ENCODE assay signal across 27 mouse cellular contexts in genomic region chr14:11565283-11565682, GRCm38 (mm10). TPM values are rescaled to one million over a fixed set of nuclear protein-coding genes. Genes with fewer than 3 reads are reported as not detected.
A peak's percentile ranks its signal among the peaks of the same experiment; 100 is the strongest.
DNase-seq lines count a peak whose midpoint lies in the region; ATAC-seq and TF ChIP-seq lines count a peak whose summit lies in the region.
"Had no signal": no experiment of that assay in that cellular context is flagged by ENCODE, and none has a peak within 500 bp of the region (broad histone marks: within the 10 kb centered on the region; RNA-seq: fewer than 3 reads in every experiment).

No protein-coding gene starts in this region.

- no peaks in the 10 kb centered on the region for H3K9me3 ChIP-seq in hindbrain, postnatal 0 days (ENCODE audit: low read length)
- no peaks in the 10 kb centered on the region for H3K9me3 ChIP-seq in hindbrain, embryonic 12.5 days (replicated peaks)
- H3K9me3 ChIP-seq in E14TG2a.4 (ENCODE audit: low read length): no peaks in the 10 kb centered on the region
- H3K9me3 ChIP-seq: embryonic facial prominence, embryonic 12.5 days; forebrain, embryonic 15.5 days; heart, embryonic 15.5 days; lung, embryonic 15.5 days; midbrain, embryonic 15.5 days had no signal

- TF ChIP-seq CTCF in hindbrain, postnatal 0 days (IDR thresholded peaks at IDR 0.05; ENCODE audit: low read depth): peak; percentile 41
- TF ChIP-seq CTCF in liver, adult 2 months (IDR thresholded peaks at IDR 0.05; ENCODE audit: low read depth, low read length): peak; percentile 34; the same call in 1 of the 2 replicates
- peak; percentile 41 for TF ChIP-seq CTCF in E14TG2a.4 (conservative IDR thresholded peaks at IDR 0.05; ENCODE audit: low read length)

- H3K27ac ChIP-seq in hindbrain, postnatal 0 days: no peak overlapping the region
- no peak overlapping the region for H3K27ac ChIP-seq in hindbrain, embryonic 12.5 days
- H3K27ac ChIP-seq in liver, adult 2 months (replicated peaks; ENCODE audit: insufficient read depth, low read depth, low read length): 0 out of 2 replicates have a peak overlapping the region, but pooled peaks have one; percentile 14
- H3K27ac ChIP-seq: embryonic facial prominence, embryonic 12.5 days; forebrain, embryonic 15.5 days; heart, embryonic 15.5 days; lung, embryonic 15.5 days; midbrain, embryonic 15.5 days had no signal

- H3K79me2 ChIP-seq in liver, adult 2 months (ENCODE audit: control insufficient read depth, insufficient read depth, low read length): peaks cover 21% of the 10 kb centered on the region

- H3K27me3 ChIP-seq in hindbrain, postnatal 0 days (ENCODE audit: insufficient read depth, low read length): no peaks in the 10 kb centered on the region
- H3K27me3 ChIP-seq in hindbrain, embryonic 12.5 days: no peaks in the 10 kb centered on the region
- H3K27me3 ChIP-seq in liver, adult 2 months (ENCODE audit: control insufficient read depth, insufficient read depth, low read length): no peaks in the 10 kb centered on the region
- H3K27me3 ChIP-seq in E14TG2a.4 (ENCODE audit: insufficient read depth, low read length): no peaks in the 10 kb centered on the region
- H3K27me3 ChIP-seq: embryonic facial prominence, embryonic 12.5 days; forebrain, embryonic 15.5 days; heart, embryonic 15.5 days; lung, embryonic 15.5 days; midbrain, embryonic 15.5 days had no signal

- H3K9ac ChIP-seq in hindbrain, postnatal 0 days (replicated peaks; ENCODE audit: low read length): no peak overlapping the region
- H3K9ac ChIP-seq in hindbrain, embryonic 12.5 days: no peak overlapping the region
- no peak overlapping the region for H3K9ac ChIP-seq in liver, adult 2 months (ENCODE audit: low read depth, low read length)
- H3K9ac ChIP-seq: embryonic facial prominence, embryonic 12.5 days; forebrain, embryonic 15.5 days; heart, embryonic 15.5 days; lung, embryonic 15.5 days; midbrain, embryonic 15.5 days had no signal

- no peaks in the 10 kb centered on the region for H3K36me3 ChIP-seq in hindbrain, postnatal 0 days (ENCODE audit: insufficient read depth, low read length)
- no peaks in the 10 kb centered on the region for H3K36me3 ChIP-seq in hindbrain, embryonic 12.5 days
- no peaks in the 10 kb centered on the region for H3K36me3 ChIP-seq in liver, adult 2 months (ENCODE audit: control insufficient read depth, insufficient read depth, low read length)
- H3K36me3 ChIP-seq in E14TG2a.4 (ENCODE audit: insufficient read depth, low read length): no peaks in the 10 kb centered on the region
- H3K36me3 ChIP-seq: embryonic facial prominence, embryonic 12.5 days; forebrain, embryonic 15.5 days; heart, embryonic 15.5 days; lung, embryonic 15.5 days; midbrain, embryonic 15.5 days had no signal

- no peaks in the 10 kb centered on the region for H3K4me1 ChIP-seq in hindbrain, postnatal 0 days (ENCODE audit: insufficient read depth, low read length)
- 0 out of 2 replicates have a peak, but pooled peaks cover 4% of the 10 kb centered on the region for H3K4me1 ChIP-seq in hindbrain, embryonic 12.5 days
- H3K4me1 ChIP-seq in liver, adult 2 months (ENCODE audit: control insufficient read depth, insufficient read depth, low read length): peaks cover 43% of the 10 kb centered on the region
- peaks cover 81% of the 10 kb centered on the region for H3K4me1 ChIP-seq in E14TG2a.4 (replicated peaks; ENCODE audit: low read depth, low read length)
- H3K4me1 ChIP-seq: embryonic facial prominence, embryonic 12.5 days; forebrain, embryonic 15.5 days; midbrain, embryonic 15.5 days had no signal

- no peak for ATAC-seq in hindbrain, postnatal 0 days
- ATAC-seq in hindbrain, embryonic 12.5 days (ENCODE audit: low FRiP score): no peak
- no peak for ATAC-seq in megakaryocyte progenitor cell, adult 5-6 weeks (replicated peaks; ENCODE audit: poor library complexity)
- ATAC-seq: forebrain, embryonic 15.5 days; midbrain, embryonic 15.5 days had no signal

- no peak overlapping the region for H3K4me3 ChIP-seq in hindbrain, postnatal 0 days (ENCODE audit: low read length)
- H3K4me3 ChIP-seq in hindbrain, embryonic 12.5 days: no peak overlapping the region
- no peak overlapping the region for H3K4me3 ChIP-seq in liver, adult 2 months (ENCODE audit: insufficient read depth, low read depth, low read length)
- H3K4me3 ChIP-seq in E14TG2a.4 (replicated peaks; ENCODE audit: low read length): no peak overlapping the region
- H3K4me3 ChIP-seq: embryonic facial prominence, embryonic 12.5 days; forebrain, embryonic 15.5 days; heart, embryonic 15.5 days; lung, embryonic 15.5 days; midbrain, embryonic 15.5 days had no signal

- WGBS in hindbrain, postnatal 0 days: 97% methylated on average over 3 of the region's 3 CpGs
- 98% methylated on average over 3 of the region's 3 CpGs for WGBS in hindbrain, embryonic 12.5 days
- 70% methylated on average over 3 of the region's 3 CpGs for WGBS in liver, adult 2 months

- TF ChIP-seq POLR2A in liver, adult 2 months (IDR thresholded peaks at IDR 0.05; ENCODE audit: extremely low read depth, insufficient read depth, low read length): no peak

- H3K4me2 ChIP-seq in hindbrain, postnatal 0 days (ENCODE audit: low read depth, low read length): no peak overlapping the region
- H3K4me2 ChIP-seq in hindbrain, embryonic 12.5 days (replicated peaks): no peak overlapping the region
- H3K4me2 ChIP-seq: embryonic facial prominence, embryonic 12.5 days; forebrain, embryonic 15.5 days; heart, embryonic 15.5 days; liver, embryonic 11.5 days; lung, embryonic 15.5 days; midbrain, embryonic 15.5 days had no signal

- no peak for DNase-seq in hindbrain, postnatal 0 days (ENCODE audit: low spot score)
- no peak for DNase-seq in liver, adult 2 months (ENCODE audit: extremely low read depth, low read depth, low spot score)
- no peak for DNase-seq in liver
- DNase-seq in ZHBTc4 (ENCODE audit: low read depth, low spot score): peak; percentile 43
- no peak for DNase-seq in adrenal gland, postnatal 25 days
- DNase-seq: adrenal gland, adult 8-10 months; cerebellum, adult 11 months; cerebellum, adult 9-10 months; cerebellum, postnatal 36 days; embryo, embryonic 11 days; kidney, adult 11 months; layer of hippocampus, postnatal 36 days; lung, postnatal 36 days; right cerebral cortex, postnatal 25 days; spleen, adult 18-20 months; thymus, adult 18-20 months; thymus, postnatal 25 days had no signal

RNA-seq across cellular contexts. Expression of gene Ptprg, which starts 12.0 kb away (rescaled TPM):
- total RNA-seq in hindbrain, postnatal 0 days (2014; rRNA removed): 90.5 and 101 TPM in 2 replicates
- polyA plus RNA-seq in hindbrain, postnatal 0 days (2015; fragmentation: Nextera tagmentation; extraction: Ambion mirVana): 33.0 and 35.6 TPM in 2 replicates
- 55.8 and 63.4 TPM in 2 replicates for polyA plus RNA-seq in hindbrain, embryonic 12.5 days (2016; fragmentation: Nextera tagmentation; extraction: Ambion mirVana)
- total RNA-seq in liver, adult 2 months (2014; rRNA removed): 19.9 and 21.4 TPM in 2 replicates
- 12.4 and 17.4 TPM in 2 replicates for polyA plus RNA-seq in liver, adult 2 months (2012; rRNA removed)
- 88.7 and 106 TPM in 2 replicates for total RNA-seq in adrenal gland, postnatal 25 days (2021)
- total RNA-seq in megakaryocyte progenitor cell, adult 5-6 weeks (2015): not detected in 2 replicates
- total RNA-seq in megakaryocyte progenitor cell, adult 5-6 weeks (2017): not detected in 2 replicates
- total RNA-seq: neutrophil, adult 5-6 weeks had no signal

Comparison
In these comparisons a context has a peak if more than half of its experiments do, and no peak if none do; other contexts are left out.
1. RNA of gene Ptprg, which starts 12.0 kb away (total RNA-seq): 88.7 to 106 TPM in adrenal gland, postnatal 25 days, 90.5 to 101 TPM in hindbrain, postnatal 0 days and 19.9 to 21.4 TPM in liver, adult 2 months; not detected in megakaryocyte progenitor cell, adult 5-6 weeks; every median in the first group is over 10 times any median in the second.
2. Peak in every context shown above with its lines, with median percentiles within 50 percentile points of each other: CTCF ChIP-seq.